Mouse (Mus musculus): Measurements from ENCODE around the gene Fam193b. TPM values are rescaled to one million over a fixed set of nuclear protein-coding genes. Genes with fewer than 3 reads are reported as not detected.
A peak's percentile ranks its signal among the peaks of the same experiment; 100 is the strongest.
"Not testable (repeated sequence)": the region's sequence is repeated elsewhere in the genome, so short reads cannot be mapped to it uniquely, and the experiment has no call there.

Gene Fam193b
- polyA plus RNA-seq, 1 experiment from 2014 or later = 29.1 TPM

- H3K27me3 ChIP-seq (replicated peaks) = no peaks in the 10 kb centered on the region
- 96% methylated on average over 12 of the region's 12 CpGs for WGBS
- ATAC-seq (ENCODE audit: insufficient read depth, low FRiP score, low read depth) = no peak
- peaks cover 30% of the 10 kb centered on the region for H3K36me3 ChIP-seq
- H3K4me3 ChIP-seq (replicated peaks) = no peak overlapping the region
- H3K9ac ChIP-seq = no peak overlapping the region
- no peaks in the 10 kb centered on the region for H3K9me3 ChIP-seq
- peaks cover 15% of the 10 kb centered on the region for H3K4me1 ChIP-seq
- no peak overlapping the region for H3K27ac ChIP-seq
- no peak overlapping the region for H3K4me2 ChIP-seq
These were observed 25.9 kb upstream of the Fam193b start for GRCm38 (mm10) chr13:55596802-55597201.

- Histone ChIP-seq H3K4me2 (no peak overlapping the region), H3K4me3 (replicated peaks) (no peak overlapping the region), H3K27ac (no peak overlapping the region), H3K9me3 (no peaks in the 10 kb centered on the region), H3K9ac (no peak overlapping the region), H3K27me3 (replicated peaks) (no peaks in the 10 kb centered on the region), H3K36me3 (peaks cover 30% of the 10 kb centered on the region), H3K4me1 (peaks cover 8% of the 10 kb centered on the region; the same call in 1 of the 2 replicates)
- WGBS = 89% methylated on average over 12 of the region's 12 CpGs
- no peak for ATAC-seq (ENCODE audit: insufficient read depth, low FRiP score, low read depth)
These were observed 24.5 kb upstream of the Fam193b start for GRCm38 (mm10) chr13:55595375-55595774.

GRCm38 (mm10) chr13:55593254-55593747, 22.4 kb upstream of the Fam193b start:
- WGBS = under 1% methylated on average over 31 of the region's 31 CpGs
- H3K9me3 ChIP-seq = no peaks in the 10 kb centered on the region
- peak; percentile 17; the same call in 1 of the 2 replicates for ATAC-seq (ENCODE audit: insufficient read depth, low FRiP score, low read depth)

GRCm38 (mm10) chr13:55592512-55593253, 21.8 kb upstream of the Fam193b start:
- Histone ChIP-seq H3K9me3 (no peaks in the 10 kb centered on the region), H3K4me3 (replicated peaks) (peak overlapping the region; percentile 72), H3K9ac (peak overlapping the region; percentile 92), H3K27me3 (replicated peaks) (no peaks in the 10 kb centered on the region), H3K36me3 (peaks cover 25% of the 10 kb centered on the region), H3K4me1 (peaks cover 7% of the 10 kb centered on the region; the same call in 1 of the 2 replicates), H3K4me2 (peak overlapping the region; percentile 57), H3K27ac (peak overlapping the region; percentile 54; the same call in 1 of the 2 replicates)
- WGBS = 4% methylated on average over 29 of the region's 29 CpGs
- ATAC-seq (ENCODE audit: insufficient read depth, low FRiP score, low read depth) = peak; percentile 98

More at GRCm38 (mm10) chr13:55593254-55593747, 22.4 kb upstream of the Fam193b start:
- Histone ChIP-seq H3K4me1 (peaks cover 7% of the 10 kb centered on the region; the same call in 1 of the 2 replicates), H3K27ac (peak overlapping the region; percentile 54), H3K36me3 (peaks cover 30% of the 10 kb centered on the region), H3K9ac (peak overlapping the region; percentile 92), H3K4me2 (peak overlapping the region; percentile 57), H3K4me3 (replicated peaks) (peak overlapping the region; percentile 72), H3K27me3 (replicated peaks) (no peaks in the 10 kb centered on the region)

- peaks cover 20% of the 10 kb centered on the region for H3K36me3 ChIP-seq
- 72% methylated on average over 4 of the region's 4 CpGs for WGBS
- H3K27me3 ChIP-seq (replicated peaks) = no peaks in the 10 kb centered on the region
- H3K9ac ChIP-seq = no peak overlapping the region
- no peak overlapping the region for H3K4me3 ChIP-seq (replicated peaks)
- H3K4me1 ChIP-seq = peaks cover 7% of the 10 kb centered on the region; the same call in 1 of the 2 replicates
- H3K9me3 ChIP-seq = no peaks in the 10 kb centered on the region
- no peak overlapping the region for H3K27ac ChIP-seq
- ATAC-seq (ENCODE audit: insufficient read depth, low FRiP score, low read depth) = no peak
- H3K4me2 ChIP-seq = no peak overlapping the region; the same call in 1 of the 2 replicates
These were observed 21.1 kb upstream of the Fam193b start for GRCm38 (mm10) chr13:55591961-55592490.

GRCm38 (mm10) chr13:55578086-55578485, 7.2 kb upstream of the Fam193b start:
- H3K4me3 ChIP-seq (replicated peaks) = no peak overlapping the region
- H3K27me3 ChIP-seq (replicated peaks) = no peaks in the 10 kb centered on the region
- H3K9ac ChIP-seq = no peak overlapping the region
- no peak for ATAC-seq (ENCODE audit: insufficient read depth, low FRiP score, low read depth)
- 76% methylated on average over 4 of the region's 4 CpGs for WGBS
- H3K4me1 ChIP-seq = no peaks in the 10 kb centered on the region
- H3K36me3 ChIP-seq = no peaks in the 10 kb centered on the region
- no peak overlapping the region for H3K27ac ChIP-seq
- H3K9me3 ChIP-seq = no peaks in the 10 kb centered on the region
- H3K4me2 ChIP-seq = no peak overlapping the region

- not testable (repeated sequence) for H3K9ac ChIP-seq; H3K4me2 ChIP-seq; H3K27ac ChIP-seq; H3K4me1 ChIP-seq; H3K4me3 ChIP-seq (replicated peaks); H3K9me3 ChIP-seq; H3K27me3 ChIP-seq (replicated peaks); H3K36me3 ChIP-seq; ATAC-seq (ENCODE audit: insufficient read depth, low FRiP score, low read depth)
- 80% methylated on average over 7 of the region's 7 CpGs for WGBS
These were observed 6.0 kb upstream of the Fam193b start for GRCm38 (mm10) chr13:55576872-55577271.

- H3K4me1 ChIP-seq = 0 out of 2 replicates have a peak, but pooled peaks cover 4% of the 10 kb centered on the region
- no peak overlapping the region for H3K9ac ChIP-seq
- no peaks in the 10 kb centered on the region for H3K27me3 ChIP-seq (replicated peaks)
- ATAC-seq (ENCODE audit: insufficient read depth, low FRiP score, low read depth) = no peak
- H3K4me3 ChIP-seq (replicated peaks) = no peak overlapping the region
- H3K36me3 ChIP-seq = no peaks in the 10 kb centered on the region
- H3K9me3 ChIP-seq = no peaks in the 10 kb centered on the region
- no peak overlapping the region for H3K4me2 ChIP-seq
- H3K27ac ChIP-seq = no peak overlapping the region
- 55% methylated on average over 5 of the region's 5 CpGs for WGBS
These were observed 5.0 kb upstream of the Fam193b start for GRCm38 (mm10) chr13:55575932-55576331.

- H3K36me3 ChIP-seq = no peaks in the 10 kb centered on the region
- H3K4me1 ChIP-seq = peaks cover 11% of the 10 kb centered on the region
- no peaks in the 10 kb centered on the region for H3K27me3 ChIP-seq (replicated peaks)
- no peak overlapping the region for H3K4me2 ChIP-seq
- ATAC-seq (ENCODE audit: insufficient read depth, low FRiP score, low read depth) = no peak
- H3K27ac ChIP-seq = no peak overlapping the region
- H3K9ac ChIP-seq = no peak overlapping the region
- no peak overlapping the region for H3K4me3 ChIP-seq (replicated peaks)
- H3K9me3 ChIP-seq = no peaks in the 10 kb centered on the region
- 68% methylated on average over 5 of the region's 5 CpGs for WGBS
These were observed 3.4 kb upstream of the Fam193b start for GRCm38 (mm10) chr13:55574321-55574720.

GRCm38 (mm10) chr13:55573432-55573831, 2.5 kb upstream of the Fam193b start, which contains the start of gene Tmed9:
Gene Tmed9, plus strand, starts transcription at chr13:55573732.
- Histone ChIP-seq H3K27ac (no peak within 1 kb of the TSS), H3K4me3 (replicated peaks) (no peak within 1 kb of the TSS), H3K27me3 (replicated peaks) (no peaks in the 10 kb centered on the region), H3K4me2 (no peak within 1 kb of the TSS), H3K36me3 (no peaks in the 10 kb centered on the region), H3K9me3 (no peaks in the 10 kb centered on the region), H3K9ac (no peak within 1 kb of the TSS), H3K4me1 (peaks cover 12% of the 10 kb centered on the region)
- WGBS = 93% methylated on average over 2 of the region's 2 CpGs
- ATAC-seq (ENCODE audit: insufficient read depth, low FRiP score, low read depth) = no peak

- no peaks in the 10 kb centered on the region for H3K36me3 ChIP-seq
These were observed 1.1 kb upstream of the Fam193b start for GRCm38 (mm10) chr13:55571977-55572376.

More at GRCm38 (mm10) chr13:55571977-55572376, 1.1 kb upstream of the Fam193b start:
- Histone ChIP-seq H3K9me3 (no peaks in the 10 kb centered on the region), H3K4me2 (0 out of 2 replicates have a peak overlapping the region, but pooled peaks have one; percentile 2), H3K27me3 (replicated peaks) (no peaks in the 10 kb centered on the region), H3K4me1 (peaks cover 12% of the 10 kb centered on the region), H3K9ac (no peak overlapping the region), H3K27ac (no peak overlapping the region), H3K4me3 (replicated peaks) (no peak overlapping the region)
- ATAC-seq (ENCODE audit: insufficient read depth, low FRiP score, low read depth) = no peak
- 77% methylated on average over 2 of the region's 2 CpGs for WGBS
